Mouse (Mus musculus) embryonic facial prominence, embryonic 14.5 days (tissue): ENCODE results near the gene Slc25a16. TPM values are rescaled to one million over a fixed set of nuclear protein-coding genes. Genes with fewer than 3 reads are reported as not detected.

Experiments used
- ATAC-seq: fragments of 200-750 bp; cut with Nextera tagmentation; 2 replicates; pipeline ENCODE4 v1.8.0; 2017; ENCODE audit warnings: low read depth, moderate number of reproducible peaks, moderate TSS enrichment
- DNase-seq: peaks from one replicate; pipeline ENCODE4 v3.0.0-alpha.2; 2015; ENCODE audit warnings: low spot score
- H3K27ac ChIP-seq: fragments of 300-500 bp; sonication (generic); replicated peaks from 2 replicates; pipeline ENCODE4 v1.5.1; 2014; ENCODE audit warnings: low read depth, mild to moderate bottlenecking, low read length, moderate library complexity
- H3K27me3 ChIP-seq: fragments of 300-500 bp; sonication (generic); replicated peaks from 2 replicates; pipeline ENCODE4 v1.6.1; 2014; ENCODE audit warnings: low read length; ENCODE audit not compliant: control insufficient read depth, insufficient read depth
- H3K36me3 ChIP-seq: fragments of 300-500 bp; sonication (generic); 2 replicates; pipeline ENCODE4 v1.6.1; 2014; ENCODE audit warnings: low read length, mixed read lengths; ENCODE audit not compliant: control insufficient read depth, insufficient read depth
- H3K4me1 ChIP-seq: fragments of 300-500 bp; sonication (generic); 2 replicates; pipeline ENCODE4 v1.6.1; 2014; ENCODE audit warnings: antibody characterized with exemption, low read length; ENCODE audit not compliant: control insufficient read depth, insufficient read depth
- H3K4me2 ChIP-seq: fragments of 300-500 bp; sonication (generic); 2 replicates; pipeline ENCODE4 v1.6.1; 2014; ENCODE audit warnings: low read depth, mild to moderate bottlenecking, low read length, moderate library complexity, mixed read lengths
- H3K4me3 ChIP-seq: fragments of 300-500 bp; sonication (generic); 2 replicates; pipeline ENCODE4 v1.5.1; 2014; ENCODE audit warnings: low read depth, mild to moderate bottlenecking, low read length
- H3K9ac ChIP-seq: fragments of 300-500 bp; sonication (generic); 2 replicates; pipeline ENCODE4 v1.6.1; 2014; ENCODE audit warnings: low read depth, mild to moderate bottlenecking, low read length, moderate library complexity, mixed read lengths
- H3K9me3 ChIP-seq: fragments of 300-500 bp; sonication (generic); 2 replicates; pipeline ENCODE4 v1.6.1; 2016; ENCODE audit warnings: low read length; ENCODE audit not compliant: control insufficient read depth
- WGBS: fragments of 180-500 bp; shearing (Covaris S2); extraction: QIAGEN DNeasy Blood & Tissue Kit; methylation state at CpG from one replicate; pipeline ENCODE4 v1.1.7; 2014; 5-methylcytosine and 5-hydroxymethylcytosine counted together
- polyA plus RNA-seq: library from polyadenylated mRNA; unstranded; fragments of >200 nt; fragmentation: Nextera tagmentation; extraction: Ambion mirVana; gene quantifications from 2 replicates; pipeline ENCODE4 v1.2.1, GENCODE M21; 2014

Slc25a16 gene
- polyA plus RNA-seq, 1 experiment from 2014 or later: 13.9 TPM

DNA sequence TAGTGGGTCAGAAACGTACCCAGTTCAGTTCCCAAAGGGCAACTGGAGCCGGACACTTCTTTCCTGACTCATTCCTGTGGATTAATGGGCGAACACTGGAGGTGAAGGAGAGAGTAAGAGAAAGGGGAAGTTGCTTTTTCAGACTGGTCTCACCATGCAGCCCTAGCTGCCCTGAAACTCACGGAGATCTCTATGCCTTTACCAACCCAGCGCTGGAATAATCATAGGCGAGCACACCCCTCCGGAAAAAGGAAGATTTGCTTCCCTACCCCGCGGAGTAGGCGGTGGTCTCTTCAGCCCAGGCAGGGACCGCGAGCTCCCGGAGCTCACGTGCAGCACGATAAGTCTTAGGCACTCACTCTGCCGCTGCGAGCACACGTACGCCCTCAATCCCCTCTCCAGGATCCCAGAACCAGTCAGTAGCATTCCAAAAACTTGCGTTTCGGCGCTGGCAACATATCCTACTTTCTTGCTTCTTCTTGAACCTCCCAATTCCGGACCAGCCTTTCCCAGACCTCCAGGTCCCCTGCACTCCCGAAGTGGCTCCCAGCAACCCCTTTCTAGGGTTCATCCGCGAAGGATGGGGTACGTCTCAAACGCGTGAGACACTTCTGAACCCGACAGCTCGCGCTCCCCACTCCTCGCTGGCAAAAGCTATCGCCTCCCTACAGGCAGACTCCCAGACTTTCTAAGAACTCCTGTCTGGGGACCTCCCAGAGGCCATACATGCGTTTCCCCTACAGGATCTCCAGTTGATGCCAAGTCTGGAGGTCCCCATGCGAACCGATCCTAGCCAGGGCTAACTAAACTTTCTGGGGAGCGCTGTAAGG lies 34.2 kb upstream of the Slc25a16 start:
- Histone ChIP-seq H3K27me3 (no peaks in the 10 kb centered on the region), H3K4me2 (peak overlapping the region; percentile 77), H3K9me3 (no peaks in the 10 kb centered on the region), H3K36me3 (no peaks in the 10 kb centered on the region), H3K4me3 (peak overlapping the region; percentile 69), H3K9ac (peak overlapping the region; percentile 73), H3K4me1 (0 out of 2 replicates have a peak, but pooled peaks cover 3% of the 10 kb centered on the region), H3K27ac (peak overlapping the region; percentile 46)
- WGBS: under 1% methylated on average over 38 of the region's 38 CpGs
- peak; percentile 56 for ATAC-seq
- DNase-seq: peak; percentile 79

DNA sequence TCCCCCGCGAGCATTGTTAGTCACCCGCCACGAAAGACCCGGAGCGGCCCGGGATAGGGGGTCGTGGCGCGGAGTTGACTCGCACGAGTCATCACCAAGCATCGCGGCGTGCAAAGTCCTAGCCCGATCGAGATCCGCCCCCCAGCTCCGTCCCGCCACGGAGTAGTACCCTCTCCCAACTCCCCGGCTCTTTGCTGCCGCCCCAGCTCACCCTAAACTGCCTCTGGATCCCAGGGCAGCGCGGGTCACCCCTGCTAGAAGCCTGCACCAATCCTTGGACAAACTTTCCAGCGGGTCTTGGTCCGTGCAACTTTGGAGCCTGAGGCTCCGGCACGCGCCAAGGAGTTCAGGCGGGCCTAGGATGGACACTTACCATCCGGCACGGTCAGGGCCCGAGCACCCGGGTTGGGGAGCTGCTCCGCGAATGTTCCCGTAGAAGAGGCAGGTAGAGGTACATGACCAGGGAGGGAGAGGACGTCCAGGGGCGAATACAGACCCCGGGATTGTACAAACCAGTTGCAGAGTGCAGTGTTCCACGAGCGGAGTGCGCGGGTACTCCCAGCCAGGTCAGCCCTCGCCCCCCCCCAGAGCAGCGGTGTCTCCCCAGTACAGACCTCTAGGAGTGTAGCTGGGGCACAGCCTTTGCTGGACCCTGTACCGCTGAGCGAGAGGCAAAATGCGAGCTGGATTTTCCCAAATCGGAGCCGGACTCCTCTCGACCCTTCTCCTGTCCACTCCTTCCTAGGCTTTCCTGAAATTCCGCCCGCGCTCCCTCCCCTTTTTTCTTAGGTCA lies 33.4 kb upstream of the Slc25a16 start:
- Histone ChIP-seq H3K4me2 (peak overlapping the region; percentile 77), H3K4me1 (0 out of 2 replicates have a peak, but pooled peaks cover 3% of the 10 kb centered on the region), H3K9ac (peak overlapping the region; percentile 73), H3K9me3 (no peaks in the 10 kb centered on the region), H3K36me3 (no peaks in the 10 kb centered on the region), H3K27ac (peak overlapping the region; percentile 46), H3K4me3 (peak overlapping the region; percentile 69), H3K27me3 (no peaks in the 10 kb centered on the region)
- DNase-seq: peak; percentile 66
- whole genome bisulfite sequencing: under 1% methylated on average over 44 of the region's 56 CpGs
- peak; percentile 88 for ATAC-seq

DNA sequence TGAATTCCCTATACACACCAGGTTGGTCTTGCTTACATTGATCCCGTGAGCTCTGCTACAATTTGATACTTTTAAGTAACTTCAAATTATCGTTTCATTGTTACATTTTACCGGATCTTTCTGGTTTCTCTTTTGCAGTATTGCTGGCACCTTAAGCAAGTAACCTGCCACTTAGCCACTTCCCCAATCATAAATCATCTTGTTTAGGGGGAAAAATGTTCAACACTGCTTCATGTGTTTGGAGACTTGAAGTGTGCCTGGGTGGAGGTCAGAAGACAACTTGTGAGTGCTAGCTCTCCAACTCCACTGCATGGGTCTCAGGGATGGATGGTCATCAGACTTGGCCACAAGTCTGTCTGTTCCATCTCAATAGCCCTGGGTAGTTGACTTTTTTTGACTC lies 29.4 kb upstream of the Slc25a16 start:
- Histone ChIP-seq H3K4me3 (no peak overlapping the region), H3K4me1 (no peaks in the 10 kb centered on the region), H3K27ac (no peak overlapping the region), H3K27me3 (no peaks in the 10 kb centered on the region), H3K9ac (no peak overlapping the region), H3K9me3 (no peaks in the 10 kb centered on the region), H3K36me3 (no peaks in the 10 kb centered on the region), H3K4me2 (no peak overlapping the region)
- no peak for DNase-seq
- 67% methylated on average over 3 of the region's 3 CpGs for WGBS
- no peak for ATAC-seq

DNA sequence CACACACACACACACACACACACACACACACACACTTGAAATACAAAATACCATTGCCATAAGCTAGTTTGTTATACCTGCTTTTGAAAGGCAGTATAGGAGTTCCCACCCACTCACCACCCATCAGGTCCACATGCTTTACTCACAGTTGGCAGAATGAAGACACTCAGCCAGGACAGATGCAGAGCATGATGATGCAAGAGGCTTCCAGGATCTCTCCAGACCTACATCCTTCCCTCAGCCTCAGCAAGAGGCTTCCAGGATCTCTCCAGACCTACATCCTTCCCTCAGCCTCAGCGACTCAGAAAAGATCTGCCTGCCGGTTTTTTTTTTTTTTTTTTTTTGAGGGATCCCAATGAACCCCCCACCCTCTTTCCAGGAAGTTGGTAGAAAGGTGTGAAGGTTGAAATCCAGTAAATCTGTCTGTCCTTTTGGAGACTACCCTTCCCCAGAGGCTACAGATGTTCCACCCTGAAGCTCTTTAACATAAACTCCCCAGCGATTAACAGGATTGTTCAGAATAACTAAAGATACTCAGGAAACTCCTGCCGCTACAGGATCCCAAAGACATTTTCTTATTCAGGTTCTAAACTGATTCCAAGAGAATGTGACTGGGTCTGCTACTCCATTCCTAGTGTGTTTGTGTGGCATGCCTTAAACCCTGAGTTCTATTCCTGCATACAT lies 27.7 kb upstream of the Slc25a16 start:
- 20% methylated on average over 4 of the region's 4 CpGs for WGBS
- DNase-seq (no peak), ATAC-seq (no peak)
- no peaks in the 10 kb centered on the region for H3K4me1 ChIP-seq
- no peak overlapping the region for H3K4me3 ChIP-seq
- H3K27me3 ChIP-seq: no peaks in the 10 kb centered on the region
- H3K4me2 ChIP-seq: no peak overlapping the region
- no peaks in the 10 kb centered on the region for H3K9me3 ChIP-seq
- H3K36me3 ChIP-seq: no peaks in the 10 kb centered on the region
- no peak overlapping the region for H3K27ac ChIP-seq
- H3K9ac ChIP-seq: no peak overlapping the region

DNA sequence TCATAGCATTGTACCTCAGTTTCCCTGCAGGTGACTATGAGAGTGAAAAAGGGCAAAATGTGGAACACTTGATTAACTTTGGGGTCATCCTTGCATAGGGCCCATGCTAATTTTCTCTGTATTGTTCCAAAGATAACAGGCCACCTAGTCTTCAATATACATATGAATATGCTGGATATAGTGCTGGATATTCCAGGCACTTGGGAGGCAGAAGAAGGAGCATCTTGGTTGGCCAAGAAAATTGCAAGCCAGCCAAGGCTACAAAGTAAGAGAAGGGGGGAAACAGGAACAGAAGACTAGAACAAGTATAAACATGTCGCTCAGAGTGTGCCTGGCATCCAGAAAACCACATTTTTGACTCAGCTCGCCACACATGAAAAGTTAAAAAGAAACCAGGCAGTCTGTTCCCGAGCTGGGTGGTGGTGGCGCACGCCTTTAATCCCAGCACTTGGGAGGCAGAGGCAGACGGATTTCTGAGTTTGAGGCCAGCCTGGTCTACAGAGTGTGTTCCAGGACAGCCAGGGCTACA lies 27.0 kb upstream of the Slc25a16 start:
- no peak for ATAC-seq
- no peaks in the 10 kb centered on the region for H3K27me3 ChIP-seq

DNA sequence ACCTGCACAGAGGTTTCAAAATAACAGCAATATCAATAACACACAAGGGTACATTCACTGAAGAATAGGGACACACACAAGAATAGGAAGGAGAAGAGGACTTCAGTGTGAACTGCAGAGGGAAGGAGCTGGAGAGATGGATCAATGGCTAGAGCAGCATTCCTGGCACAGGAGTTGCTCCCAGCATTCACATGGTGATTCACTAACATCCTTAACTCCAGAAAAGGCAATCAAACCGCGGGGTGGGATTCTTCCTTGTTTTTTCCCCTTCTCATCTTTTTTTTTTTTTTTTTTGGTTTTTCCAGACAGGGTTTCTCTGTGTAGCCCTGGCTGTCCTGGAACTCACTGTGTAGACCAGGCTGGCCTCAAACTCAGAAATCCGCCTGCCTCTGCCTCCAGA lies 26.0 kb upstream of the Slc25a16 start:
- DNase-seq (no peak), ATAC-seq (no peak)
- H3K4me2 ChIP-seq: no peak overlapping the region
- H3K27ac ChIP-seq: no peak overlapping the region
- no peak overlapping the region for H3K4me3 ChIP-seq
- H3K36me3 ChIP-seq: no peaks in the 10 kb centered on the region
- no peak overlapping the region for H3K9ac ChIP-seq
- no peaks in the 10 kb centered on the region for H3K9me3 ChIP-seq
- WGBS: 82% methylated on average over 3 of the region's 3 CpGs
- H3K4me1 ChIP-seq: no peaks in the 10 kb centered on the region
- no peaks in the 10 kb centered on the region for H3K27me3 ChIP-seq

More for the DNA sequence above, 27.0 kb upstream of the Slc25a16 start:
- DNase-seq: no peak
- H3K9me3 ChIP-seq: no peaks in the 10 kb centered on the region
- H3K4me1 ChIP-seq: no peaks in the 10 kb centered on the region
- WGBS: 56% methylated on average over 6 of the region's 6 CpGs
- no peaks in the 10 kb centered on the region for H3K36me3 ChIP-seq
- H3K4me2 ChIP-seq: no peak overlapping the region
- H3K27ac ChIP-seq: no peak overlapping the region
- no peak overlapping the region for H3K4me3 ChIP-seq
- no peak overlapping the region for H3K9ac ChIP-seq

DNA sequence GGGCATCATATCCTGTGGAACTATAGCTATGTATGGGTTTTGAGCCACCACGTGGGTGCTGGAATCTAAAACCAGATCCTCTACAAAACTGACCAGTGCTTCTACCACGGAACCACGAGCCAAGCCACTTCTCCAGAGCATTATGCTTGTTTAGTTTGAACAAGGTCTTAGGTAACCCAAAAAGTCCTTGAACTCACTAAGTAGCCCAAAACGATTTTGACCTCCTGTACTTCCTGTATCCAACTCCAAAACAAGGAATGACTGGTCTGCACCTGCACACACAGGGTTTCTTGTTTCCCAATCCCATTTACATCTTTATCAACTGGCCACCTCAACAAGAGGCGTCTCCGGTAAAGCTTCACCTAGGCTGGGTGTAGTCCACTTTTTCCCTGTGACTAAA lies 25.0 kb upstream of the Slc25a16 start:
- 68% methylated on average over 6 of the region's 6 CpGs for WGBS
- DNase-seq (no peak), ATAC-seq (no peak)
- no peaks in the 10 kb centered on the region for H3K4me1 ChIP-seq
- no peak overlapping the region for H3K27ac ChIP-seq
- no peak overlapping the region for H3K9ac ChIP-seq
- no peak overlapping the region for H3K4me3 ChIP-seq
- no peaks in the 10 kb centered on the region for H3K36me3 ChIP-seq
- no peaks in the 10 kb centered on the region for H3K9me3 ChIP-seq
- H3K4me2 ChIP-seq: no peak overlapping the region
- H3K27me3 ChIP-seq: no peaks in the 10 kb centered on the region

DNA sequence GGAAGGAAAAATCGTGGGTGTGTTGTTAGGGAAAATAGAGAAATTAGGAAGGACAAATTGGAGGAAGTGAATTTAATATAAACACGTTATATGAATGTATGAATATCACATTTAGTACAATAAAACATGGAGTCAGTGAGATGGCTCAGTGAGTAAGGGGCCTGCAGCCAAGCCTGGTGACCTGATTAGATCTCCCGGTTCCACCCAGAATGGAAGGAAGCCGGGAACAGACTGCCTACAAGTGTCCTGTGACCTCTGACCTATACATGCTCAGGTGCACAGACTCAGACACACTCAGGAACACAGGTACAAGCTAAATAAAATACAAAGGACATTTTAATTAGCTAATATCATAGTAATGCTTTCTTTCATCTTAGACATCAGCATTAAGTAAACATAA lies 24.4 kb upstream of the Slc25a16 start:
- no peak overlapping the region for H3K27ac ChIP-seq
- H3K4me1 ChIP-seq: no peaks in the 10 kb centered on the region
- no peaks in the 10 kb centered on the region for H3K9me3 ChIP-seq
- H3K27me3 ChIP-seq: no peaks in the 10 kb centered on the region
- no peak overlapping the region for H3K4me2 ChIP-seq
- ATAC-seq (no peak), DNase-seq (no peak)
- no peak overlapping the region for H3K9ac ChIP-seq
- WGBS: 62% methylated on average over 4 of the region's 4 CpGs
- H3K4me3 ChIP-seq: no peak overlapping the region
- H3K36me3 ChIP-seq: no peaks in the 10 kb centered on the region
